ENCODE assay signal across 15 mouse cellular contexts in genomic region chr4:138100456-138100855, GRCm38 (mm10).
"Had no signal": no experiment of that assay in that cellular context is flagged by ENCODE, and none has a peak within 500 bp of the region (broad histone marks: within the 10 kb centered on the region; RNA-seq: fewer than 3 reads in every experiment).

No protein-coding gene starts in this region.

- H3K27ac ChIP-seq: limb, embryonic 15.5 days; liver, embryonic 12.5 days; midbrain, embryonic 10.5 days; neural tube, embryonic 12.5 days; stomach, postnatal 0 days had no signal

- H3K4me2 ChIP-seq: limb, embryonic 15.5 days; liver, embryonic 12.5 days; lung, embryonic 14.5 days; neural tube, embryonic 12.5 days had no signal

- ATAC-seq: liver, embryonic 12.5 days had no signal

- H3K4me3 ChIP-seq: limb, embryonic 15.5 days; liver, embryonic 12.5 days; midbrain, embryonic 10.5 days; myocyte; neural tube, embryonic 12.5 days had no signal

- H3K27me3 ChIP-seq: limb, embryonic 15.5 days; liver, embryonic 12.5 days; neural tube, embryonic 12.5 days had no signal

- H3K9me3 ChIP-seq: limb, embryonic 15.5 days; liver, embryonic 12.5 days; midbrain, embryonic 10.5 days; neural tube, embryonic 12.5 days had no signal

- H3K4me1 ChIP-seq: limb, embryonic 15.5 days; liver, embryonic 12.5 days; midbrain, embryonic 10.5 days; neural tube, embryonic 12.5 days had no signal

- DNase-seq: kidney, adult 8-10 months; kidney, postnatal 25 days; layer of hippocampus, adult 9-11 months; layer of hippocampus, postnatal 36 days; lung, embryonic 14.5 days; lung, postnatal 10 days; lung, postnatal 4 days; right cerebral cortex, postnatal 14 days; thymus, postnatal 4 days had no signal

- H3K9ac ChIP-seq: limb, embryonic 15.5 days; liver, embryonic 12.5 days; lung, embryonic 14.5 days; neural tube, embryonic 12.5 days had no signal
